Mouse (Mus musculus): ENCODE results near the gene Arhgap17. TPM values are rescaled to one million over a fixed set of nuclear protein-coding genes. Genes with fewer than 3 reads are reported as not detected.

The Arhgap17 gene
- total and polyA plus RNA-seq, 3 experiments, result 2.6 to 124 (median 33.7) TPM

DNA sequence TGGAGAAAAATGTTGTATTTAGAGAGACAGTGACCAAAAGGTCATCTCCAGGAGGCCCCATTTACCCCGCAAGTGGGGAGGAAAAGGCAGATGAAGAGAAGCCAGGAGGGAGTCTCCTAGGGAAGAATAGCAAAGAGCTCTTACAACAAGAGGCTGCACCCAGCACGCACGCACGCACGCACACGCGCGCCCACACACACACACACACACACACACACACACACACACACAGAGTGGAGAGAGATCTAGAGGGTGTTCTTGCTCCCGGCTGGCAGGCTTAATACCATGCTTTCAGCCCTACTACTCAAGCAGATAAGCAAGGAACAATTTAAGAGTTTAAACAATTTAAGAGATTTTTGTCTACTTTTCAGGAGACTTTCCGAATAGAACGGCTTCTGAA is 19.9 kb downstream of the Arhgap17 start:
- H3K4me1 ChIP-seq (ENCODE audit: control insufficient read depth in 1 of 2, insufficient read depth in 2 of 2, low read length in 2 of 2), result peaks cover 2 to 10% of the 10 kb centered on the region in 2 experiments; a peak in 3 of 4 replicates
- no peak for DNase-seq (ENCODE audit: low read depth, low spot score)
- no peak overlapping the region for H3K4me3 ChIP-seq (ENCODE audit: control insufficient read depth in 1 of 2, insufficient read depth in 1 of 2, low read depth in 2 of 2, low read length in 2 of 2)
- peaks cover 0 to 9% of the 10 kb centered on the region in 2 experiments; a peak in 3 of 4 replicates for H3K36me3 ChIP-seq (ENCODE audit: control insufficient read depth in 1 of 2, insufficient read depth in 2 of 2, low read length in 2 of 2)
- H3K27ac ChIP-seq (ENCODE audit: control insufficient read depth, low read depth, low read length), result no peak overlapping the region
- TF ChIP-seq CHD1 (IDR thresholded peaks at IDR 0.05; ENCODE audit: low read depth, low read length), result no peak
- no peak for TF ChIP-seq UBTF (IDR thresholded peaks at IDR 0.05; ENCODE audit: borderline replicate concordance, insufficient read depth, low read depth, low read length)
- TF ChIP-seq ZMIZ1 (IDR thresholded peaks at IDR 0.05; ENCODE audit: low read depth, low read length), result no peak
- TF ChIP-seq USF1 (IDR thresholded peaks at IDR 0.05; ENCODE audit: low read depth, low read length), result no peak
- TF ChIP-seq RAD21 (IDR thresholded peaks at IDR 0.05; ENCODE audit: low read depth, low read length), result no peak
- no peak for TF ChIP-seq ZKSCAN1 (IDR thresholded peaks at IDR 0.05; ENCODE audit: low read depth, low read length)
- TF ChIP-seq CTCF (IDR thresholded peaks at IDR 0.05 in 2 of 3, conservative IDR thresholded peaks at IDR 0.05 in 1 of 3; ENCODE audit: control insufficient read depth in 1 of 3, insufficient read depth in 1 of 3, low read depth in 2 of 3, low read length in 3 of 3, poor library complexity in 1 of 3, severe bottlenecking in 1 of 3), result no peak
- no peak for TF ChIP-seq JUND (IDR thresholded peaks at IDR 0.05; ENCODE audit: low read depth, low read length)
- no peak for TF ChIP-seq TBP (IDR thresholded peaks at IDR 0.05; ENCODE audit: low read depth, low read length)
- H3K79me2 ChIP-seq (ENCODE audit: control insufficient read depth, insufficient read depth, low read length, poor library complexity), result peaks cover 3% of the 10 kb centered on the region; the same call in 1 of the 2 replicates
- no peaks in the 10 kb centered on the region for H3K27me3 ChIP-seq (ENCODE audit: control insufficient read depth in 1 of 2, insufficient read depth in 2 of 2, low read length in 2 of 2)
- H3K9me3 ChIP-seq (replicated peaks; ENCODE audit: insufficient read depth, low read length), result no peaks in the 10 kb centered on the region
- H3K9ac ChIP-seq (ENCODE audit: control insufficient read depth, low read depth, low read length, poor library complexity, severe bottlenecking), result no peak overlapping the region

DNA sequence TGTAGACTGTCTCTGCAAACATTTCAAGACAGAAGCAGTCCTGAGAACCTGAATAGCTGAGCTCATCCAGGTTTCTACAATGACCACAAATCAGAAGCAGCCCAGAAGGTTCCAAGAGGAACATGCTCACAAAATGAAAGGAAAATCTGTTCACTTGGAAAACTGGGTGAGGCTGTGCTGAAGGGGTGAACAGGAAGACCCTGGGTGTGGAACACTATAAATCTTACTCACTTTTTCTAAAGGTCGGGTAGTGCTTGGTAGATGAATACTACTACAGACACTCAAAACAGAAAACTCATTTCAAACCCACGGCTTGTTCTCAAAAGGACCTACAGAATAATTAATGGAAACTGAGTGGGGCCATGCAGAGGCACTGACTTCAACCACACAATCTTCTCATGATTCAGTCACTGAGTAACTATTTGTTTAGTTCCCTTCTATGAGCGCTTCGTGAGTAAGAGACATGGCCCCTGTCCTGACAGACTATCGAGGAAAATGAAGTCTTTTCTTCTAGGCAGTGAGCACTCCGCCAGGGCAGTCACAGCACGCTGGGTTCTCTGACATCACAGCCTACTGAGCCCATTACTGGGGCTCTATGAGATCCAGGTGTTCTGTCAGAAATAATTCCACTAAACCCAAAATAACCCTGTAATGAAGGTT is 23.0 kb downstream of the Arhgap17 start:
- TF ChIP-seq SMC3 (IDR thresholded peaks at IDR 0.05; ENCODE audit: low read depth, low read length), result no peak
- peaks cover 1% of the 10 kb centered on the region; the same call in 1 of the 2 replicates for H3K79me2 ChIP-seq (ENCODE audit: control insufficient read depth, insufficient read depth, low read length, poor library complexity)
- no peak overlapping the region for H3K4me3 ChIP-seq (ENCODE audit: control insufficient read depth in 1 of 2, insufficient read depth in 1 of 2, low read depth in 2 of 2, low read length in 2 of 2)
- no peaks in the 10 kb centered on the region; a peak in 2 of 4 replicates for H3K36me3 ChIP-seq (ENCODE audit: control insufficient read depth in 1 of 2, insufficient read depth in 2 of 2, low read length in 2 of 2)
- DNase-seq (ENCODE audit: low read depth, low spot score), result no peak
- H3K9ac ChIP-seq (ENCODE audit: control insufficient read depth, low read depth, low read length, poor library complexity, severe bottlenecking), result no peak overlapping the region
- H3K27me3 ChIP-seq (ENCODE audit: control insufficient read depth in 1 of 2, insufficient read depth in 2 of 2, low read length in 2 of 2), result no peaks in the 10 kb centered on the region
- H3K4me1 ChIP-seq (ENCODE audit: control insufficient read depth in 1 of 2, insufficient read depth in 2 of 2, low read length in 2 of 2), result no peaks in the 10 kb centered on the region
- H3K27ac ChIP-seq (ENCODE audit: control insufficient read depth, low read depth, low read length), result no peak overlapping the region
- H3K9me3 ChIP-seq (replicated peaks; ENCODE audit: insufficient read depth, low read length), result no peaks in the 10 kb centered on the region

DNA sequence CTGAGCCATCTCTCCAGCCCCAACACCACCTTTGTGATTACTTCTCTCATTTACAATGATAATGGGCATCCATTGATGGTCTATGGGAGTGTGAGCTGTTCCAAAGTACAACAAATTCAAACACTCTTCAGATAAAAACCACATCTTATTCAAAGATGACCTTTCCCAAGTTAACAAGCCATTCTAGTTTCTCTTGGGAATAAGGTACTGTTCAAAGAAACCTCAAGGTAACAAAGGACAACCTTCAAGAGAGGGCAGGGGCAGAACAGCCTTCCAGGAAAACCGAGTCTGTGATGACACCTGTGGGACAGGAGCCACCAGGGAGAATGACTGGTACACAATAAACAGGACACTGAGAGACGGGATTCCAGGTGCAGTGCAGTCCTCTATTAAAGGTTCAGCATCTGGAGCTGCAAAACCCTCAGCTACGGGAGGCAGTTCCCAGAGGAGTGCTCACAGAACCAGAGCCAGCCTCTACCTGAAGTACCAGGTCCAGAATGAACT is 24.6 kb downstream of the Arhgap17 start:
- Histone ChIP-seq H3K4me3 (ENCODE audit: control insufficient read depth in 1 of 2, insufficient read depth in 1 of 2, low read depth in 2 of 2, low read length in 2 of 2) (no peak overlapping the region), H3K79me2 (ENCODE audit: control insufficient read depth, insufficient read depth, low read length, poor library complexity) (peaks cover 1% of the 10 kb centered on the region; the same call in 1 of the 2 replicates), H3K9me3 (replicated peaks; ENCODE audit: insufficient read depth, low read length) (no peaks in the 10 kb centered on the region), H3K27ac (ENCODE audit: control insufficient read depth, low read depth, low read length) (no peak overlapping the region), H3K36me3 (ENCODE audit: control insufficient read depth in 1 of 2, insufficient read depth in 2 of 2, low read length in 2 of 2) (no peaks in the 10 kb centered on the region; a peak in 2 of 4 replicates), H3K27me3 (ENCODE audit: control insufficient read depth in 1 of 2, insufficient read depth in 2 of 2, low read length in 2 of 2) (no peaks in the 10 kb centered on the region), H3K4me1 (ENCODE audit: control insufficient read depth in 1 of 2, insufficient read depth in 2 of 2, low read length in 2 of 2) (no peaks in the 10 kb centered on the region), H3K9ac (ENCODE audit: control insufficient read depth, low read depth, low read length, poor library complexity, severe bottlenecking) (no peak overlapping the region)
- TF ChIP-seq HCFC1 (IDR thresholded peaks at IDR 0.05; ENCODE audit: low read depth, low read length) (no peak), MXI1 (IDR thresholded peaks at IDR 0.05; ENCODE audit: low read depth, low read length) (no peak)
- DNase-seq (ENCODE audit: low read depth, low spot score), result no peak
